Mouse (Mus musculus) lung, postnatal 0 days (tissue): ENCODE results near the gene Olfr54.

Experiments
- CTCF ChIP-seq: IDR thresholded peaks from 2 replicates; pipeline ENCODE4 v1.5.1; 2016; ENCODE audit warnings: antibody characterized with exemption, mild to moderate bottlenecking
- EP300 ChIP-seq: IDR thresholded peaks from 2 replicates; pipeline ENCODE4 v1.6.1; 2016; ENCODE audit warnings: antibody characterized with exemption, mild to moderate bottlenecking, control low read depth

DNA sequence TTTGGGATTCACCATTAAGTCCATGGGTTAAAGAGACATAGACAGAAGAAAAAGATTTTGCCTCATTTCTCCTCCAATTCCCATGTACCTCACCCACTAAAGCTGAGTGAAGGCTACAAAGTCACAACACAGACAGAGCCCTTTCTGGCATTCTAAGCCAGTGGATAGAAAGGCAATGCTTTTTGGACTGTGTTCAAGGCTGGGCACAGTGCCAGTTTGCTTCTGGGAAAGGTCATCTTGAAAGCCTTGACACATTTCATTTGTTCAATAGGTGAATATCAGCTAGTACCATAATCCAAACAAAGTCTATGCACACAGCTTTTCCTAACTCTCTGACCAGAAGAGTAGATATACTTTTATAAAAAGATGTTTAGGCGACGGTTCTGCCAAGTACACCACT is 21.9 kb downstream of the Olfr54 start:
- TF ChIP-seq CTCF (no peak), EP300 (no peak)
